Mouse (Mus musculus) ES-Bruce4 (cell line): ENCODE data around the gene Mtnr1b.

Source experiments
- CTCF ChIP-seq: IDR thresholded peaks from one replicate; pipeline ENCODE4 v1.8.1; 2011; ENCODE audit warnings: low read depth, low read length
- EP300 ChIP-seq: IDR thresholded peaks from 2 replicates; pipeline ENCODE4 v1.6.1; 2011; ENCODE audit warnings: low read depth, low read length; ENCODE audit not compliant: insufficient read depth
- POLR2A ChIP-seq: IDR thresholded peaks from one replicate; pipeline ENCODE4 v1.8.1; 2011; ENCODE audit warnings: low read length; ENCODE audit not compliant: insufficient read depth

- TF ChIP-seq CTCF (no peak), EP300 (no peak), POLR2A (no peak)
These were observed 70.1 kb downstream of the Mtnr1b start for GRCm38 (mm10) chr9:15804296-15804695.
